Mouse (Mus musculus) G1E-ER4 (cell line): Measurements from ENCODE around the gene Slc10a3. TPM values are rescaled to one million over a fixed set of nuclear protein-coding genes. Genes with fewer than 3 reads are reported as not detected.

Source experiments
- GATA1 ChIP-seq: IDR thresholded peaks from one replicate; pipeline ENCODE4 v1.8.0; 2012; ENCODE audit warnings: low read length, inconsistent platforms
- polyA plus RNA-seq: library from polyadenylated mRNA; stranded (reverse); fragments of >175 nt; gene quantifications from 2 replicates; pipeline ENCODE4 v1.2.3, GENCODE M21; 2012

Gene Slc10a3
- polyA plus RNA-seq, 1 experiment, result 1.4 TPM

- no peak for TF ChIP-seq GATA1
These were observed 44.4 kb downstream of the Slc10a3 start, which contains the start of gene Plxna3 for GRCm38 (mm10) chrX:74328725-74329161. TSS of gene Plxna3 (plus strand) at chrX:74329066.

Other genes starting within 250 kb of the Slc10a3 start
- gene Opn1mw, start 245.9 kb downstream of the Slc10a3 start, polyA plus RNA-seq, result not detected in 2 replicates
- gene Mecp2, start 238.0 kb downstream of the Slc10a3 start, polyA plus RNA-seq, result 45.0 and 52.5 TPM in 2 replicates
- not detected in 2 replicates for gene Tex28, start 205.5 kb downstream of the Slc10a3 start, polyA plus RNA-seq
- not detected in 2 replicates for gene Tktl1, start 196.1 kb downstream of the Slc10a3 start, polyA plus RNA-seq
- gene Flna, start 123.5 kb downstream of the Slc10a3 start, polyA plus RNA-seq, result 66.0 and 78.5 TPM in 2 replicates
- gene Emd, start 118.7 kb downstream of the Slc10a3 start, polyA plus RNA-seq, result 29.1 and 54.9 TPM in 2 replicates
- gene Rpl10, start 102.5 kb downstream of the Slc10a3 start, polyA plus RNA-seq, result 726 and 861 TPM in 2 replicates
- 34.0 and 45.5 TPM in 2 replicates for gene Taz, start 91.4 kb downstream of the Slc10a3 start, polyA plus RNA-seq
- 0.35 TPM in 2 replicates for gene Dnase1l1, start 91.0 kb downstream of the Slc10a3 start, polyA plus RNA-seq
- gene Atp6ap1, start 76.3 kb downstream of the Slc10a3 start, polyA plus RNA-seq, result 10.2 and 14.1 TPM in 2 replicates
- gene Gdi1, start 68.4 kb downstream of the Slc10a3 start, polyA plus RNA-seq, result 28.9 and 30.8 TPM in 2 replicates
- gene Fam50a, start 60.3 kb downstream of the Slc10a3 start, polyA plus RNA-seq, result 33.8 and 42.2 TPM in 2 replicates
- gene Plxna3, start 44.3 kb downstream of the Slc10a3 start, polyA plus RNA-seq, result 16.8 and 17.4 TPM in 2 replicates
- 5.7 and 8.9 TPM in 2 replicates for gene Lage3, start 19.7 kb downstream of the Slc10a3 start, polyA plus RNA-seq
- 28.9 and 40.3 TPM in 2 replicates for gene Ubl4a, start 131 bp downstream of the Slc10a3 start, polyA plus RNA-seq
- gene Fam3a, start 19.9 kb upstream of the Slc10a3 start, polyA plus RNA-seq, result 5.6 and 7.3 TPM in 2 replicates
- 18.3 and 27.2 TPM in 2 replicates for gene Ikbkg, start 19.9 kb upstream of the Slc10a3 start, polyA plus RNA-seq
- 7.2 and 18.4 TPM in 2 replicates for gene G6pdx, start 55.8 kb upstream of the Slc10a3 start, polyA plus RNA-seq
- not detected in 2 replicates for gene Gm6880, start 108.0 kb upstream of the Slc10a3 start, polyA plus RNA-seq
- not detected in 2 replicates for gene Olfr1326-ps1, start 201.5 kb upstream of the Slc10a3 start, polyA plus RNA-seq
- gene Olfr1325, start 219.3 kb upstream of the Slc10a3 start, polyA plus RNA-seq, result not detected in 2 replicates